Mouse (Mus musculus): ENCODE measurements at regions not wholly inside any gene's neighbourhood (a gene's known extent, or its start where the extent isn't known, plus 50 kb on each side); places are given as distances from the start of the nearest gene placed in this dataset.

DNA sequence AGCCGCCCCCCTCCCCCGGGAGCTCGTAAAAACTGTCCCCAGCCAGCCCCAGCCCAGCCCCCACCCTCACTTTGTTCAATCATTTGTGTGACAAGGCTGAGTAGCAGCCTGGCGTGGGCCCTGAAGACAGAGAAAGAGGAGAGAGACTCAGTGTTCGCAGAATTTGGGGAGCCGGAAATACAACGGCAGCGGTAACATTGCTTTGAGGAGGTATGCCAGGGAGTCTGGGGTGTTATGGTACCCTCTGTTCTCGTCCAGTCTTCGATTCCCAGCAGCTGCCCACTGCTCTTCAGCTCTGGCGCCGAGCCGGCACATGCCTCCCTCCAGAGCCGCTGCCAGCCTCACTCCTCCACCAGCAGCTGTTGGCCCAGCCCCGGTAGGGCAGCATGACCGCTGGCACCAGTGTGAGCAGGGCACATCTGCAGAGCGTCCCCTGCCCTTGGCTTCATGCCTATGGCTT is 156.2 kb upstream of the Cdyl start:
- Histone ChIP-seq H3K4me2 (ENCODE audit: insufficient read depth, low read depth, poor library complexity, severe bottlenecking) (no peak overlapping the region), H3K9ac (ENCODE audit: insufficient read depth, low read depth) (no peak overlapping the region), H3K27me3 (replicated peaks) (no peaks in the 10 kb centered on the region), H3K4me3 (replicated peaks in 1 of 3; ENCODE audit: low read depth in 2 of 3, low read length in 2 of 3, poor library complexity in 1 of 3) (no peak overlapping the region), H3K4me1 (ENCODE audit: control insufficient read depth in 1 of 2, insufficient read depth in 2 of 2) (no peaks in the 10 kb centered on the region), H3K9me3 (replicated peaks; ENCODE audit: low read length) (no peaks in the 10 kb centered on the region), H3K27ac (ENCODE audit: insufficient read depth, low read depth) (no peak overlapping the region), H3K36me3 (replicated peaks in 1 of 2; ENCODE audit: control insufficient read depth in 1 of 2, insufficient read depth in 1 of 2, low read length in 1 of 2) (no peaks in the 10 kb centered on the region), H3K79me2 (replicated peaks; ENCODE audit: control insufficient read depth, extremely low read depth, insufficient read depth, poor library complexity, severe bottlenecking) (no peaks in the 10 kb centered on the region)
- in situ Hi-C loops (cut with MboI; ENCODE audit: low pct_ligation_motif_present, low pct_unique_long_range_greater_than_20kb, low sequenced_read_pairs) (no loop called here), dilution Hi-C loops (cut with MboI; ENCODE audit: extremely low pct_ligation_motif_present, extremely low pct_unique_long_range_greater_than_20kb, low sequenced_read_pairs) (no loop called here)
- TF ChIP-seq PAX5 (IDR thresholded peaks at IDR 0.05; ENCODE audit: low read length) (no peak), KAT2A (IDR thresholded peaks at IDR 0.05; ENCODE audit: insufficient replicate concordance, low read length) (no peak)
- no peak for DNase-seq (ENCODE audit: extremely low read depth)

DNA sequence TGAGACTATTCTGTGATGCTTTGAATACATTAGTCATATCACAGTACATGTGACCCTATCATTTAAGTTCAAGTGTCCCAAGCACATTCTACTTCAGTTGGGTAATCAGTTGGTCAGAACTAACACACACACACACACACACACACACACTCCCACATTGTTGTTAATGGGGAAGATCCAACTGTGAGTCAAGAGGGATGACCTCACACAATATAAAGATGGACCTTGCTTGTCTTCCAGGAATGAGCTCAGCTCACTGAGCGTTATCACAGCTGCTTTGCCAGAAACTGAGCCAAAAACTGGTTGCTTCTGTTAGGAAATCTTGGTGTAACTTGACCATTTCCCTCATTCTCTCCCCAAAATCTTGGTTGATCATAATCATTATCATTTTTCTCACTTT is 152.4 kb upstream of the Cdyl start:
- no peaks in the 10 kb centered on the region for H3K9me3 ChIP-seq (replicated peaks; ENCODE audit: low read length)
- dilution Hi-C loops (cut with MboI; ENCODE audit: extremely low pct_ligation_motif_present, extremely low pct_unique_long_range_greater_than_20kb, low sequenced_read_pairs) (no loop called here), in situ Hi-C loops (cut with MboI; ENCODE audit: low pct_ligation_motif_present, low pct_unique_long_range_greater_than_20kb, low sequenced_read_pairs) (no loop called here)
- no peak overlapping the region for H3K4me3 ChIP-seq (replicated peaks in 1 of 3; ENCODE audit: low read depth in 2 of 3, low read length in 2 of 3, poor library complexity in 1 of 3)
- H3K9ac ChIP-seq (ENCODE audit: insufficient read depth, low read depth): no peak overlapping the region
- TF ChIP-seq MAX (IDR thresholded peaks at IDR 0.05; ENCODE audit: low read length) (no peak), KAT2A (IDR thresholded peaks at IDR 0.05; ENCODE audit: insufficient replicate concordance, low read length) (no peak), ZC3H11A (IDR thresholded peaks at IDR 0.05; ENCODE audit: low read depth, low read length) (no peak), SIN3A (IDR thresholded peaks at IDR 0.05; ENCODE audit: low read length) (no peak), MEF2A (IDR thresholded peaks at IDR 0.05; ENCODE audit: borderline replicate concordance, low read depth, low read length) (no peak), EP300 (IDR thresholded peaks at IDR 0.05; ENCODE audit: low read length) (no peak)
- H3K4me1 ChIP-seq (ENCODE audit: control insufficient read depth in 1 of 2, insufficient read depth in 2 of 2): peaks cover 6 to 13% of the 10 kb centered on the region in 2 experiments; a peak in 3 of 4 replicates
- H3K79me2 ChIP-seq (replicated peaks; ENCODE audit: control insufficient read depth, extremely low read depth, insufficient read depth, poor library complexity, severe bottlenecking): no peaks in the 10 kb centered on the region
- no peaks in the 10 kb centered on the region for H3K27me3 ChIP-seq (replicated peaks)
- H3K4me2 ChIP-seq (ENCODE audit: insufficient read depth, low read depth, poor library complexity, severe bottlenecking): no peak overlapping the region
- H3K36me3 ChIP-seq (replicated peaks in 1 of 2; ENCODE audit: control insufficient read depth in 1 of 2, insufficient read depth in 1 of 2, low read length in 1 of 2): no peaks in the 10 kb centered on the region
- no peak for DNase-seq (ENCODE audit: extremely low read depth)
- no peak overlapping the region for H3K27ac ChIP-seq (ENCODE audit: insufficient read depth, low read depth)

DNA sequence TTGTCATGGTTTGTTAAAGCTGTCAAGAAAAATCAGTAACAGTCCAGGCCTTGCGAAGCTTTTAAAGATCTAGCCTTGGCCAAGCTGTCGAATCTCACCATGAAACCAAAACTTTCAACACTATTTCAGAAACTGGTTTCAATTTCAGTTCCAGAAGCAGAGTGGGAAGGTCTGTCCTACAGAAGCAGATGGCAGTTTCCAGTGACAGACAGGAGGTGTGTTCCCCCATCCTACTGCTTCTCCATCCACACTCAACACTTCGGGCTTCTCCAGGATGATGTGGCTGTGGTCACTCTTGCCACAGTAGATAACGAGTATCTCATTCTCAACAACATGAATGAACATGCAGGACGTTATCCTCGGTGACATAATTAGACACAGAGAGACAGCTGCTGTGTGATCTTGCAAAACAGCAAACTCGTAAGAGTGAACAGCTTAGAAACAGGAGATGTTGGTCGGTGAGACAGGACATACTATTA is 147.6 kb upstream of the Cdyl start:
- no peaks in the 10 kb centered on the region for H3K27me3 ChIP-seq (replicated peaks)
- H3K4me2 ChIP-seq (ENCODE audit: insufficient read depth, low read depth, poor library complexity, severe bottlenecking): peak overlapping the region; percentile 71
- H3K9me3 ChIP-seq (replicated peaks; ENCODE audit: low read length): no peaks in the 10 kb centered on the region
- peak; percentile 60 for DNase-seq (ENCODE audit: extremely low read depth)
- peaks cover 13 to 39% of the 10 kb centered on the region in 2 experiments for H3K4me1 ChIP-seq (ENCODE audit: control insufficient read depth in 1 of 2, insufficient read depth in 2 of 2)
- dilution Hi-C loops (cut with MboI; ENCODE audit: extremely low pct_ligation_motif_present, extremely low pct_unique_long_range_greater_than_20kb, low sequenced_read_pairs): no loop called here
- in situ Hi-C loops (cut with MboI; ENCODE audit: low pct_ligation_motif_present, low pct_unique_long_range_greater_than_20kb, low sequenced_read_pairs): no loop called here
- peak overlapping the region; percentile 48 for H3K9ac ChIP-seq (ENCODE audit: insufficient read depth, low read depth)
- no peaks in the 10 kb centered on the region for H3K36me3 ChIP-seq (replicated peaks in 1 of 2; ENCODE audit: control insufficient read depth in 1 of 2, insufficient read depth in 1 of 2, low read length in 1 of 2)
- H3K4me3 ChIP-seq (replicated peaks in 1 of 3; ENCODE audit: low read depth in 2 of 3, low read length in 2 of 3, poor library complexity in 1 of 3): peak overlapping the region in 1 of 3 experiments; percentile 35
- no peaks in the 10 kb centered on the region for H3K79me2 ChIP-seq (replicated peaks; ENCODE audit: control insufficient read depth, extremely low read depth, insufficient read depth, poor library complexity, severe bottlenecking)
- H3K27ac ChIP-seq (ENCODE audit: insufficient read depth, low read depth): peak overlapping the region; percentile 93
- TF ChIP-seq EP300 (IDR thresholded peaks at IDR 0.05; ENCODE audit: low read length) (peak; percentile 85), HCFC1 (IDR thresholded peaks at IDR 0.05; ENCODE audit: low read depth, low read length) (no peak; the same call in 1 of the 2 replicates), JUN (IDR thresholded peaks at IDR 0.05; ENCODE audit: insufficient read depth, low read depth, low read length) (0 out of 2 replicates have a peak, but pooled peaks have one; percentile 11), ZMIZ1 (IDR thresholded peaks at IDR 0.05; ENCODE audit: low read depth, low read length) (no peak), MEF2A (IDR thresholded peaks at IDR 0.05; ENCODE audit: borderline replicate concordance, low read depth, low read length) (peak; percentile 75), ZNF384 (IDR thresholded peaks at IDR 0.05; ENCODE audit: low read depth, low read length) (no peak), TBP (conservative IDR thresholded peaks at IDR 0.05; ENCODE audit: low read depth, low read length) (0 out of 2 replicates have a peak, but pooled peaks have one; percentile 45), NRF1 (IDR thresholded peaks at IDR 0.05; ENCODE audit: low read depth, low read length) (no peak), PAX5 (IDR thresholded peaks at IDR 0.05; ENCODE audit: low read length) (no peak), IRF4 (IDR thresholded peaks at IDR 0.05; ENCODE audit: low read depth, low read length) (peak; percentile 95), UBTF (IDR thresholded peaks at IDR 0.05; ENCODE audit: low read depth, low read length) (no peak), USF1 (IDR thresholded peaks at IDR 0.05; ENCODE audit: low read depth, low read length) (no peak), RAD21 (IDR thresholded peaks at IDR 0.05; ENCODE audit: low read depth, low read length) (no peak; the same call in 1 of the 2 replicates), POLR2AphosphoS2 (IDR thresholded peaks at IDR 0.05; ENCODE audit: low read depth, low read length) (no peak), CHD1 (IDR thresholded peaks at IDR 0.05; ENCODE audit: low read depth, low read length) (no peak), E2F4 (IDR thresholded peaks at IDR 0.05; ENCODE audit: insufficient replicate concordance, low read depth, low read length) (no peak), POLR2A (IDR thresholded peaks at IDR 0.05; ENCODE audit: low read depth, low read length) (no peak), SIN3A (IDR thresholded peaks at IDR 0.05; ENCODE audit: low read length) (peak; percentile 68; the same call in 1 of the 2 replicates), RCOR1 (conservative IDR thresholded peaks at IDR 0.05; ENCODE audit: low read depth, low read length) (no peak), JUND (conservative IDR thresholded peaks at IDR 0.05; ENCODE audit: low read depth, low read length) (no peak), MAX (IDR thresholded peaks at IDR 0.05; ENCODE audit: low read length) (no peak), MAZ (IDR thresholded peaks at IDR 0.05; ENCODE audit: low read depth, low read length) (no peak), CTCF (conservative IDR thresholded peaks at IDR 0.05 in 1 of 2, IDR thresholded peaks at IDR 0.05 in 1 of 2; ENCODE audit: low read depth in 2 of 2, low read length in 2 of 2) (no peak)

Data from CH12.LX (cell line).